Mouse (Mus musculus) gastrocnemius, postnatal 4 days (tissue): Measurements from ENCODE around the gene Afg3l1. TPM values are rescaled to one million over a fixed set of nuclear protein-coding genes. Genes with fewer than 3 reads are reported as not detected.
"Not testable (repeated sequence)": the region's sequence is repeated elsewhere in the genome, so short reads cannot be mapped to it uniquely, and the experiment has no call there.

Experiments used
- DNase-seq, 2 experiments: peaks; one replicate each; pipeline ENCODE4 v3.0.0; 2021 to 2022; ENCODE audit warnings: low spot score in 2 of 2, mixed read lengths in 2 of 2
- total RNA-seq, 2 experiments: library from RNA; stranded (reverse); gene quantifications; 2 replicates each; pipeline ENCODE4 v1.2.3; 2021

Afg3l1 gene
- total RNA-seq, 2 experiments from 2014 or later, result 39.4 to 48.5 TPM

DNA sequence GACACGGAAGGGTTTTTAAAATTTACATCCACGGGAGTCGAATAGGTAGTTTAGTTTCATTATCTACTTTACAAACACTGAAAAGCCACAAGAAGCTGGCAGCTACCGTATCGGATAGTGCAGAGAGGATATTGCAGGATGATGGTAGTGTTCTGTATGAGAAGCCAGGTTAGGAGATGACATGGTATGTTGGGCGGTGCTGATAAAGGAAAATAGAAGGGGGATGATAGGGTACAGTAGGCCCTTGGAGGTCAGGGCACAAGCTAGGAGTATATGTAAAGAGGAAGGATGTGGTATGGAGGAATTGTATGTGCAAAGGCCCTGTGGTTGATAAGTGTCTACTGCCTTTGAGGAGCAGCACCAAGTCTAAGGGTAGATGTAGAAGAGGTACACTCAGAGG, 23.1 kb upstream of the Afg3l1 start:
- no peak for DNase-seq

DNA sequence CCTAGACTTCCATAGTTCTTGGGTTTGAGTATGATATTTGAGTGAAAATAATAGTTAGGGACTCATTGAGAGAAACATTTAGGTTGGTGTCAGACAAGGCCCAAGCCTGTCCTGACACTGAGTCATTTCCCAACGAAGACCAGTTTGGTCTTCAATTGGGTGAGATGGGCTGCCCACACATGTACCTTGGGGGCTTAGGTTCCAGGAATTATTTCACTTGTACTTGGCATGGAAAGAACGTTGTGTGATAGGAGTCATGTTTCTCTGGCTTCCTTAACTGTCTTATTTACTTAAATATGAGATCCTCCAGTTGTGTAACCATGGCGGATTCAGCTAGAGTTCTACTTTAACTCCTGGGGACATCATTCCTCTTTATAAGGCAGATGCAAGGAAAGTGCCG, 14.1 kb upstream of the Afg3l1 start:
- DNase-seq, result no peak

DNA sequence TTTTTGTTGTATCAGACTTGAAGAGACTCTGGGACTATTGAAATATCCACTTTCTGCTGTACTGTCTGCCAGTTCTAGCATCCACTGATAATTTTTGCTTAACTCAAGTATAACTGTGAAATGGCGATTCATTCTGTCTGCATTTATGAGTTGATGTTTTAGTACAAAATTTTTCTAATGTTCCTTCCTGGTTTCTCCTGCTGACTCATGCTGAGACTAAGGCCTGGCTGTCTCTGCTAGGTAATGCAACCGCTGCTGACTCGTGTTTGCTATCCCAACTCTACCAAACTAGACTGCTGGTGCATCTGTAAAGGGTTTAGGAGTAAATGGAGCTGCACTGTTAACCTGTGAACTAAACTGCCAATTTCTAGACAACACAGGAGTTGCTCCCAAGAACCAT, 10.2 kb upstream of the Afg3l1 start:
- no peak for DNase-seq

DNA sequence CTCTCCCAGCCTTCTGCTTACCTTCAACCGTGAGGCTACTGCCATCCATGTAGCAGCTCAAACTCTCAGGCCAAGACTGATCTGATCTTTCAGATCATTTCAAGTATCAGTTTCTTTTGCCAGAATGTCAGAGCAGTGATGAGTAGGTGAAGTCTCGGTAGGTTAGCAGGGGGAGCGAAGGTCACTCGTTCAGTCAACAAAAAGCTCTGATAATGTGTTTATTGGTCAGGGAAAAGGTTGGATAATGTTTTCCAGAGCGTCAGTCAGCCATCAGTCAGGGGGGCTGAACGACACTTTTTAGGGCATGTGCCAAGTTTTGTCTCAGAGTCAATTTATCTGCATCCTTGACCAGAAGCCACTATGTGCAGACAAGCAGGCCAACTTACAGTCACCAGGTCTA, 4.7 kb upstream of the Afg3l1 start:
- DNase-seq, result not testable (repeated sequence)

DNA sequence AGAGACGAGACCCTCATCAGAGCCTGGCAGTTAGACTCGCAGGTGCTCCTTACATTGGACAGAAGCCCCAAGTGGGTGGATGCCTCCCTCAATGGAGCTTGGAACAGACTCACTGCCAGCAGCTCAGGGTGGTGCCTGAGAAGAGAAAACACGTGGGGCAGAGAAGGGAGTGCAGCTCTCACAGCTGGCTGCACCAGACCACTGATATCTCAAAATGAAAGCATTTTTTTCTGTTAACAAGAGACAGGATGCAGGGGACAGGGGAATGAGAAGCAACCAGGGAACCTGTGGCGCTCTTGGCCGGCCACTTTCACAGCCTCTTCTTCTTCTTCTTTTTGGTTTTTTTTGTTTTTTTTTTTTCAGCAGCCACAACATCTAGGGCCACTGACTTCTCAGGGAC, 3.2 kb upstream of the Afg3l1 start:
- DNase-seq, result not testable (repeated sequence)

DNA sequence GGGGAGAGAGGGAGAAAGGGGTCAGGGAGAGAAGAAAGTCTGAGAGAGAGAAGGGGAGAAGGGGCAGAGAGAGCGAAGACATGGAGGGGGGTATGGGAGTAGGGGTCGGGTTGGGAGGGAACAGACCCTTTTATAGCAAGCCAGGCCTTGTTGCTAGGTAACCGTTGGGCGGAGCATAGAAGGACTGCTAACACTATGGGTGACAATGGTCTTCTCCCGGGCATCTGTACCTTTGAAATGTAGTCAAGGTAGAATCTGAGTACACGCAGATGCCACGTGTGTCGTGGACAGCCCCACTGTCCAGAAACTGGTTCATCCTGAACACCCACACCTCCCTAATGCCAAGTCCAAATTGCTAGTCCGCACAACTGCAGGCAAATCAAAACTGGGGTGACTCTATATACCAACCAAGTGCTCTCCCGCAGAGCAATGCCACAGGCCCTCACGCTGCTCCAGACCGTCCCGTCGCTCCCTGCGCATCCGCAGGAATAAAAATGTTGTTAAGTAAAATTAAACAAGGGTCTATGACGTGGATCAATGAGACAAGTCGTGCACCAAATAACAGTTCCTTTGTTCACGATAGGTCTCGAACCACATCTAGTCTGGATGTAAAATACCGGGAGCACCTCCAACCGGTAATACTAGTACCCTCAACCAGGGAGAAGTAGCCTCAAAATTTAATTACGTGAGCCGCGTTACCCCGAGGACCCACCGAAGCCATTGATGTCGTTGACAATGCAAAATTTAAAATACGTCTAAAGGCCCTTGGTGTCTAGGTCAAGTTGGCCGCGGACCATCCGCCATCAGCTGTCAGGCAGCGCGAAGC, 579 bp upstream of the Afg3l1 start:
- DNase-seq, result no peak

DNA sequence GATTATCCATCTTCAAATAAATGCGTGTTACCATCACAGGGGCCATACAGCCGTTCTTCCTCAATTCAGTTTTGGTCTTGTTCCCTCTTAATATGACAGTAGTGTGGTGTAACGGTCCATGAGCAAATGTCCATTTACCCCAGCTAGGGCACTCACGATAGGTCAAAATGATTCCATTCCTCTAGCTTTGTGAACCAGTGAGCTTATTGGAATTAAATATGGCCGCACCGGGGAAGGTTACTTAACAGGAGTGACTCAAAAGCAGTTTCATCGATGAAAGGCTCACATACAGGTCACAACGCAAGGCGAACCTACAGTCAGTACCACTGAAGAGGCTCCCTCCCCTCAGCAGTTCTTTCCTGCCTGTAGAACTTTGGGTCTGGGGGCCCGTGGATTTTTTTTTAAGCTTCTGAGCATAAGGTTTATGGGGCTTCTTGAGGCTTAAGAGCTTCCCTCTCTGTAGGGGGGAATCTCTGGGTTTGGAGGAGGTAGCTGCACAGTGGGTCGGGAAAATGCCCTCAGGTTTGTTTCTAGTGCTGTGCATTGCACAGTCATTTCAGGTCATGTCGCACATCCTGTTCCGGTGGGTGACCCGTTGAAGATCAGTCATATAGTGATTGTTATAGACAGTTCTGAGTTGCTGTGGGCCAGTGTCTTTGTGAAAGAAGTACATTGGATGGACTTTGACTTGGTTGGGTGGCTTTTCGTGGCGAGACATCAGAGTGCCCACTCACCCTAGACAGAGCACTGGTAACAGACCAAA, 934 bp downstream of the Afg3l1 start:
- no peak for DNase-seq

DNA sequence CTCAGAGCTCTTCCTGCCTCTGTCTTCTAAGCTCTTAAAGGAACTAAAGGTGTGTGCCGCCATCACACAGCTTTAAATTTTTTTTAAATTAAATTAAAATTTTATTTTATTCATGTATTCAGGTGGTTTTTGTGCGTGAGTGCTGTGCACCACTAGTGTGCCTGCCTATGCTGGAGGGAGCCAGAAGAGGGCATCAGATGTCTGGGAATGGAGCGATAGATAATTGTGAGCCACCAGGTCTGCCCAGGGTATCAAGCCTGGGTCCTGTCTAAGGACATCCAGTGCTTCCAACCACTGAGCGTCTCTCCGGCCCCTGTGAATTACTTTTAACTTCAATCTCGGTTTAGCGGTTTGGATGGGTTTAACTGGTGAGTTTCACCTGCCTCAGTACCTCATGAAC, 4.9 kb downstream of the Afg3l1 start:
- DNase-seq, result no peak

DNA sequence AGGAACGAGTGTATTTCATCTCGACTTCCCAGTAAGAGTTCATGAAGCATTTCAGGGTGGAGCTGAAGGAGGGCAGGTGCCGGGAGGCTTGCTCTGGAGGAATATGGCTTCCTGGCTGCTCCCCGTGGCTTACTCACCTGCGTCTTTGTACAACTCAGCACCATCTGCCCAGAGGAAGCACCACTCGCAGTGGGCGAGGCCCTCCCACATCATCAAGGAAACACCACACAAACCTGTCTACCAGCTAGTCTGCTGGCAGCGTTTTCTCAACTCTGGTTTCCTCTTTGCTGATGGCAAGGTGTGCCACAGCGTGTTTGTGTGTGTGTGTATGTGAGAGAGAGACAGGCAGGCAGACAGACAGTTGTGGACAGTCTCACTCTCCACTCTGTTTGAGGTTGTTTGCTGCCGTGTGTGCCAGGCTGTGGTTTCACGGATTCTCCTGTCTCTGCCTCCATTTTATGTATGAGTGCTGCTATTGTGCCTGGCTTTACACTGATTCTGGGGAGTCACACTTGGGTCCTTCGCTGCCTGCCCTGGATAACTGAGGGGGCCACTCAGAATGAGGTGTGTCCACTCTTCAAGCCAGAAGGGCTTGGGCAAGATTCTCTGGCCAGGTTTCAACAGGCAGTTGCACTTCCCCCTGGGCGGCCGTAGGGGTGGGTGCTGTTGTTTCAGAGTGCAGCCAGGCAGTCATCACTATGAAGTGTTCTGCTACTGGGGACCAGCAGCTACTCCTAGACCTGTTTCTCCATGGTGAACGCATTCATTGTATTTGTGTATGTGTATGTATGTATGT, 13.8 kb downstream of the Afg3l1 start:
- no peak for DNase-seq

DNA sequence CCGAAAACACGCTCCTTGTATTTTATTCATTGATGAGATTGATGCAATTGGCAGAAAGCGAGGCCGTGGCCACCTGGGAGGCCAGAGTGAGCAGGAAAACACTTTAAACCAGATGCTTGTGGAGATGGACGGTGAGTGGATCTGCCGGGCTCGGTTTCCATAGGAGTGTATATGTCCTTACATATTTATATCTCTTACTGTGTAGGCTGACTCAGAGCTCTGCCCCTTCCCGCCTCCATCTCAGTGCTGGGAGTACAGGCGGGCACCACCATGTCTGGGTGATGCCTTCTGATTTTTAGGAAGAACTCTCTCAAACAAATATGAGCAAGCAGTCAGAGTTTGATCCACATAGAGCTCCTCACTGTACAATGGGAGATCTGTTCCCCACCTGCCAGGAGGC, 15.2 kb downstream of the Afg3l1 start:
- no peak for DNase-seq

DNA sequence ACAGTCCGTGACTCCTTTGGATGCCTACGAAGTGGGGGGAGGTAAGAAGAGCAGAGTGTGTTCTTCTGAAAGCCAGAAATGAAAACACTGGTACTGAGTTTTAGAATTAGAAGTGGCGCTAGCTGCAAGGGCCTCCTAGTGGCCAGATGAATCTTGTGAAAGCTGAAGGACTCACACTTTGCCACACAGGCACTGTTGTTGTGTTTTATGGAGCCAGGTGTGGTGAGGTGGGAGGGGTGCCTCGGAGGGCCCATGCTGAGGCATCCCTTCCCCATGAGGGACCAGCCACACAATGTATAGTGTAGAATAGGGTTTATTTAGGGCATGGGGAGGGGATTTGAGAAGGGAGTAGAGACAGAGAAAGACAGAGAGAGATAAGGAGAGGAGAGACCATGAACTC, 20.0 kb downstream of the Afg3l1 start:
- no peak for DNase-seq

DNA sequence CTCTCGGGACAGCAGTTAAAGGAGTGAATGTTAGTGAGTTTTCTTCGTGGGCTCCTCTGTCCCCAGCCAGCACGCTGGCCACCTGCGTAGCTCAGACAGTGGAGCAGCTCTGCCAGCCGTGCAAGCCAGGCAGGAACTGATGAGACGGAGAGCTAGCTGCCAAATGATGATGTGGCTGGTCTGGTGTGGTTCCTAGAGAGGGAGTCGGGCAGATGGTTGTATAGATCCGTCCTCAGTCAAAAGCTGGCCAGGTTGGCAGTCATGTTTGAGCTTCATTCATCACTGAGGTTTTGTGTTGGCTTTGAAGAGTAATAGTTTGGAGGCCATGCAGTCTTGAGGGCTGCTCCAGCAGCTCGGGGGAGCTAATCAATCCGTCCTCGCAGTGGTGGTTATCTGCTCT, 21.3 kb downstream of the Afg3l1 start:
- no peak for DNase-seq

DNA sequence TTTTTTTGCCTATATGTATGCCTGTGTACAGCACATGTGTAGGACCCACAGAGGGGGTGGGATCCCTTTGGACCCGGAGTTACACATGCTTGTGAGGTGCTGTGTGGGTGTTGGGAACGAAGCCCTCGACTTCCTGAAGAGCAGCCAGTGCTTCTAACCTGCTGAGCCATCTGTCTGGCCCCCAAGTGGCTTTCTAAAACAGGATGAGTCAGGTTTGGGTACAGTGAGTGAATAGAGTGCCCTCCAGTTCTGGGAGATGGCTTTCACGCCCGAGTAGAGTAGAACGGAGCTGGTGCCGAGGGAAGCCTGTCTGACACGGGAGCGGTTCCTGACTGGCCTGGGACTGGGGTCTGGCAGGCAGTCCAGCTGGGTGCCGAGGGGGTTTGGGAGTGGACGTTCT, 21.9 kb downstream of the Afg3l1 start:
- no peak for DNase-seq

DNA sequence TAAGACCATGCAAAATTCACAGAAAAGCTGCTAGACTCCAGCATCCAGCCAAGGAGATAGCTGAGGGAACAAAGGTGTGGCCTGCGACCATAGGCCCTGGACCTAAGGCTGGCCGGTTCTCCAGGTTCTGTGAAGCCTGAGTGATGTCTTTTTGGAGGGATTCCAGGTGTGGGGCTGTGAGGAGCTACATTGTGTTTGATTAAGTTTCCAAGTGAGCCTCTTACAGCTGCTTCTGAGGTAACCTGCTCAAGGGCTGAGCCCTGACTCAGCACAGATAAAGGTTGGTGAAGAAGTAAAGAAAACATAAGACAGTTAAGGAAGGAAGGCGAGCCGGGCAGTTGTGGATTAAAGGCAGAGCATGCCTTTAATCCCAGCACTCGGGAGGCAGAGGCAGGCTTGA, 24.5 kb downstream of the Afg3l1 start:
- DNase-seq, result no peak

DNA sequence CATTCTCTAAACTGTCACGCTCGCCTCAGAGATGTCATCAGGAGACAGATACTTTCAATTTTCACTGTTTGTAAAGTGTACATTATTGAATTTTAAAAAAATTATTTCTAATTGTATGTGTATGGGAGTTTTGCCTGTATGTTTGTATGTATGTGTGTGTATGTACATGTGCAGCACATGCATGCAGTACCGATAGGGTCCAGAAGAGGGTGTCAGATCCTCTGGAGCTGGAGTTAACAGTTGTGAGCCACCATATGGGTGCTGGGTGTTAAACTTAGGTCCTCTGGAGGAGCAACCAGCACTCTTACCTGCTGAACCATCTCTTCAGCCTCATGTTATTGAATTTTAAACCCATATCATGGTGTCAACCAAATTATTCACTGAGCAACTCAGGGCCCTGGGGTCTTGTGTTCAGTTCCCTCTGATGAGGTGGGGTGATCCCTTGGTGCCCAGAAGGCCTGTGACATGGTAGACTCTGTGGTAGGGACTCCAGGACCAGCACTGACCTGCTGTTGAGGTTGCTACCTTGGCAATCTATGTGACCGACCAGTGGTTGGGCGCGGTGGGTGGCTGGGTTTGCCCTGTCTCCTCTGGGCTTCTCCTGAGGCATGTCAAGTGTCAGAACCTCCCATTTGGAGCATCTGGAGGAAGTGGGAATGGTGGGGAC, 26.2 kb downstream of the Afg3l1 start:
- DNase-seq, result no peak

DNA sequence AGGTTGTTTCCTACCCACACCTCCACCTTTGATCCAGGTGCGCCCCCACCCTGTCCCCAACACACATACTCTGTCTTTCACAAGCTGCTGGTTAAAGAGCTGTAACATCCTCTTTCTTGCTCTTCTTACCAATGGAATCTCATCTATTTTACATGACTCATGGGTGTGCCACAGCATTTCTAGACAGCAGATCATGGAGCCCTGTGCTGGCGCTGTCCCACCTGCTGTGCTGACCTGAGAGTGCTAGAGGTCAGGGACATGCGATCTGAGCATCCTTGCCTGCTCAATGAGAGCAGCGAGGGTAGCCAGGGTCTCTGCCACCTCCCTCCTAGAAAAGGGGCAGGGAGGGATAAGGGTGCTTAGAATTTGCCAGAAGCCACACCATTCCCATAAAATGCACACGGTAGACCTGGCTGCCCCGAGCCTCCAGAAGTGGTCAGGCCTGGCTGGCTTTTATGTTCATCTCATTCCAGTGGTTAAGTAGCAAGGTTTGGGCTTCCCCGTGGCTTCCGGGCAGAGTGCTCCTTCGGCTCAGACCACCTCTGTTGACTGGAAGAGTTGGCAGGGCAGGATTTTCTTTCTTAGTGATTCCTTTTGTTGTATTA, 27.0 kb downstream of the Afg3l1 start:
- DNase-seq, result no peak

DNA sequence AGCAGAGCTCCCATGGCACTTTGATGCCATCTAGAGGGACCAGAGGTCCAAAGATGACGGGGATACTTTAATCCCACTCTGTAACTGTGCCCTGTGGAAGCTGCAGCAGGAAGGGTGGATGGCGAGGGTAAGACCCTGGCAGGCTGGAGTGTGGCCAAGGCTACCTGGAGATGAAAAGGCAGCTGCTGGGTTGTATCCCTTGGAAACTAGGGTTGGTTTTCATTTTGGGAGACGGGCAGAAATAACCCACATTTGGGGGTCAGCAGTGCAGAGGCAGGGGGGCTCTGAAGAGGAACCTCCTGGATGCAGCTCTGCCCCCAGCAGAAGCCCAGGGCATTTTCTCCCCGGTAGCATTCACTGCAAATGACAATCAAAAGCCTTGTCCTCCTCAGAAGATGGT, 27.6 kb downstream of the Afg3l1 start:
- no peak for DNase-seq

DNA sequence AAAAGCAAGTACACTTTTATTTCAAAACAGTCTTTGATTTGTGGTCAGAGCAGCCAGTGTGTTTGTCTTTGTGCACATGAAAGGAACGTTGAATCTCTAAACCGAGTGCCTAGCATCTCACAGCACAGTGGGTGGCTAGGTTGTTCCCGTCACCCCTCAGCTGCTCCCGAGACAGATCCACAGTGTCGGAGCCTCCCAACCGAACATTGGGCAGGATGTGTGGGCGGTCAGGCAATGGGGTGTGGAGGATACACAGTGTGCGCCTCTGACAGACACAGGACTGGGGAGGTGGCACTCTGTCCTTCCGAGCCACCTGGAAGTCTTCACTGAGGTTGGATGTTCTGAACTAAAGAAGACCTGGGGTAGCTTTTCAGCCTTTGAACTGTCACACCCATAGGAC, 28.0 kb downstream of the Afg3l1 start:
- DNase-seq, result no peak

DNA sequence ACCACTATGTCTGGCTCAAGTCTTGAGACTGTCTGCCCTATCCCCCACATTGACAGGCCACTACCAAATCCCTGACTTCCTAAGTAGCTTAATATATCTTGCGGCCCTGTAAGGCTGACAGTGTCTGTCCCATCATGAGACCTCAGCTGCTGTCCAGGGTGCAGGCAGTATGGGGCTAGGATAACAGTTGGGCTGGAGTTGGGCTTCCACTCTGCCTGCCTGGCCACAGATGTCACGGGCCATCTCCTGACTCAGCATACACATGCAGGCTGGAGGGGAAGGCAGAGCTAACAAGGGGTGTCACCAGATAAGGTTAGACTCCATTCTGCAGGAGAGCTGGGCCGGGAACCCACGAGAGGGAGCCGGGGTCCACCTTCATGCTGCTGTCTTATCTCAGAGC, 29.4 kb downstream of the Afg3l1 start:
- DNase-seq, result no peak

DNA sequence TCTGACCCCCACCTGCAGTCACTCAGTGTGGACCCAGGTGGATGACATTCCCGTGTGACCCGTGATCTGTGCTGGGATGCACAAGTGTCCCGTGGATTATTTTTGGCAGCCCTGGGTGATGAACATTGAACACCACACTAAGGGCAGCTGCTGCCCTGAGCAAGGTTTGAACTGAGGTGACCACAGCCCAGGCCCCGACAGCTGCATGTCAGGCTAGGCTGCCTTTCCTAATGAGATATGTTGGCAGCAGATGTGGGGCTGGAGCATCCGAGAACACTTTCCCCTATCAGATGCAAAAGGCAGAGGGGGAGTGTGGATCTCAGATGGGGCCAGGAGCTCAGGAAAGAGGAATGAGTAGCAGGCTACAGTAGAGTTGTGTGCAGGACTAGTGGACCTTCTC, 33.1 kb downstream of the Afg3l1 start:
- DNase-seq, result no peak

DNA sequence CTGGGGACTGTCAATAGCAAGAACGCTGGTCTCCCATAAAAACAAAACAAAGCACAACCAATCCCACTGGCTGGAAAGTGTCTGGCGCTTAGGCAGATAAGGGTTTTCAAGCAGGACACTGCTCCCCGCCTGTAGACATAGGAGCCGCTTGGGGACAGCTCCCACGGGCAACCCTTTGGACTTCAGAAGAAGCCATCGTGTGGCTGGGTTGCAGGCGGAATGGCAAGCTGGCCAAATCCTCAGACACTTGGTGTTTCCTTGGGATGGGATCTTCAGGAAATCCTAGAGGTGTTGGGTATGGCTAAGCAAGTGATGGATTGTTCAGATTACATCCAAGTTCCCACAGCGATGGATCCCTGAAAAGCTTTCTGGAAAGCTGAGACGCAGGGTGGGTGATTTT, 36.4 kb downstream of the Afg3l1 start:
- no peak for DNase-seq
